Mouse (Mus musculus) liver, postnatal 0 days (tissue): ENCODE results near the gene Magt1.

Experiments used
- CTCF ChIP-seq: sonication (generic); IDR thresholded peaks from 2 replicates; pipeline ENCODE4 v1.5.1; 2016; ENCODE audit warnings: antibody characterized with exemption, low read depth
- EP300 ChIP-seq: IDR thresholded peaks from 2 replicates; pipeline ENCODE4 v1.6.1; 2016; ENCODE audit warnings: antibody characterized with exemption, low read depth, mild to moderate bottlenecking

DNA sequence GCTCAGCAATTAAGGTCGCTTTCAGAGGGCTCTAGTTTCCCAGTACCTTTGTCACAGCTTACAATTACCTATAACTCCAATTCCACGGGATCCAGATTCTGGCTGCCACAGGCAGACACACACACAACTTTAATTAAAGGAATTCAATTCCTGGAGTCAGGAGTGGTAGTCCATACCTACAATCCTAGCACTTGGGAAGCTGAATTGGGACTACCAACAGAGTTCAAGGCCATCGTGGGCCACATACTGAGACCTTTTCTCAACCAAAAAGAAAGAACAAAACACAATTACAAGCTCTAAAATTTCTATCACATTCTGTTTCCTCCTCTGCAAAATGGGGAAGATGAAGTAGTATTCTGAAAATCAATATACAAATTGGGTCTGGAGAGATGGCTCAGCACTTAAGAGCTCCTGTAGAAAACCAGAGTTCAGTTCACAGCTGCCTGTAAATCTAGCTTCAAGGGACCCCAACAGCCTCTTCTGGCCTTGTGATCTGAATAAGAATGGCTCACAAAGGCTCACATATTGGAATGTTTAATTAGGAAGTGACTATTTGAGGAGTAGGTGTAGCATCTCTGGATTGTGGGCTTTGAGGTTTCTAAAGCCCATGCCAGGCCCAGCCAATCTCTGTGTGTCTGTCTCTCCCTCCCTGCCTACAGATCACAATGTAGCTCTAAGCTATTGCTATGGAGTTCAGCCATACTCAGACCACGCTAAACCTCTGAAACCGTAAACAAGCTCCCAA, 87.2 kb downstream of the Magt1 start:
- TF ChIP-seq CTCF (no peak), EP300 (no peak)
